Mouse (Mus musculus) heart, embryonic 14.5 days (tissue): ENCODE measurements around the gene Kcna3. TPM values are rescaled to one million over a fixed set of nuclear protein-coding genes. Genes with fewer than 3 reads are reported as not detected.
A peak's percentile ranks its signal among the peaks of the same experiment; 100 is the strongest.

Experiments
- ATAC-seq: fragments of 200-750 bp; cut with Nextera tagmentation; 2 replicates; pipeline ENCODE4 v1.8.0; 2017; ENCODE audit warnings: low read depth, moderate TSS enrichment; ENCODE audit not compliant: insufficient number of reproducible peaks, insufficient read depth, low FRiP score
- H3K27ac ChIP-seq, 2 experiments: fragments of 200-500 bp in 1 of 2; fragments of 300-500 bp in 1 of 2; sonication (generic) in 1 of 2; replicated peaks in 1 of 2; 2 replicates each; pipeline ENCODE4 v1.5.1; 2012 to 2014; ENCODE audit warnings: low read depth in 2 of 2, low read length in 2 of 2, control low read depth in 1 of 2, mild to moderate bottlenecking in 1 of 2, mixed read lengths in 1 of 2; ENCODE audit not compliant: control insufficient read depth in 1 of 2, insufficient read depth in 1 of 2
- H3K27me3 ChIP-seq: fragments of 300-500 bp; sonication (generic); 2 replicates; pipeline ENCODE4 v1.6.1; 2014; ENCODE audit warnings: mild to moderate bottlenecking, low read length, control low read depth; ENCODE audit not compliant: control insufficient read depth, insufficient read depth
- H3K36me3 ChIP-seq: fragments of 300-500 bp; sonication (generic); 2 replicates; pipeline ENCODE4 v1.6.1; 2014; ENCODE audit warnings: mild to moderate bottlenecking, control low read depth, low read length, mixed read lengths; ENCODE audit not compliant: control insufficient read depth, insufficient read depth
- H3K4me1 ChIP-seq, 2 experiments: fragments of 200-500 bp in 1 of 2; fragments of 300-500 bp in 1 of 2; sonication (generic) in 1 of 2; 2 replicates each; pipeline ENCODE4 v1.6.1; 2012 to 2014; ENCODE audit warnings: low read length in 2 of 2, control low read depth in 1 of 2, mixed read lengths in 1 of 2; ENCODE audit not compliant: control insufficient read depth in 2 of 2, insufficient read depth in 2 of 2
- H3K4me2 ChIP-seq: fragments of 300-500 bp; sonication (generic); 2 replicates; pipeline ENCODE4 v1.6.1; 2014; ENCODE audit warnings: mild to moderate bottlenecking, low read length
- H3K4me3 ChIP-seq, 2 experiments: fragments of 200-500 bp in 1 of 2; fragments of 300-500 bp in 1 of 2; sonication (generic) in 1 of 2; 2 replicates each; pipeline ENCODE4 v1.5.1; 2012 to 2014; ENCODE audit warnings: low read length in 2 of 2, mild to moderate bottlenecking in 2 of 2, control low read depth in 1 of 2, low read depth in 1 of 2, moderate library complexity in 1 of 2; ENCODE audit not compliant: control insufficient read depth in 1 of 2, insufficient read depth in 1 of 2
- H3K9ac ChIP-seq: fragments of 300-500 bp; sonication (generic); 2 replicates; pipeline ENCODE4 v1.6.1; 2014; ENCODE audit warnings: mild to moderate bottlenecking, low read length
- H3K9me3 ChIP-seq: fragments of 300-500 bp; sonication (generic); 2 replicates; pipeline ENCODE4 v1.6.1; 2016; ENCODE audit warnings: low read length, control low read depth; ENCODE audit not compliant: control insufficient read depth
- WGBS: fragments of 180-500 bp; shearing (Covaris S2); extraction: QIAGEN DNeasy Blood & Tissue Kit; methylation state at CpG from one replicate; pipeline ENCODE4 v1.1.7; 2014; 5-methylcytosine and 5-hydroxymethylcytosine counted together
- polyA plus RNA-seq: library from polyadenylated mRNA; unstranded; fragments of >200 nt; fragmentation: Nextera tagmentation; extraction: Ambion mirVana; gene quantifications from 2 replicates; pipeline ENCODE4 v1.2.1, GENCODE M21; 2014

Gene Kcna3
- 0.58 and 0.99 TPM in 2 replicates for polyA plus RNA-seq

DNA sequence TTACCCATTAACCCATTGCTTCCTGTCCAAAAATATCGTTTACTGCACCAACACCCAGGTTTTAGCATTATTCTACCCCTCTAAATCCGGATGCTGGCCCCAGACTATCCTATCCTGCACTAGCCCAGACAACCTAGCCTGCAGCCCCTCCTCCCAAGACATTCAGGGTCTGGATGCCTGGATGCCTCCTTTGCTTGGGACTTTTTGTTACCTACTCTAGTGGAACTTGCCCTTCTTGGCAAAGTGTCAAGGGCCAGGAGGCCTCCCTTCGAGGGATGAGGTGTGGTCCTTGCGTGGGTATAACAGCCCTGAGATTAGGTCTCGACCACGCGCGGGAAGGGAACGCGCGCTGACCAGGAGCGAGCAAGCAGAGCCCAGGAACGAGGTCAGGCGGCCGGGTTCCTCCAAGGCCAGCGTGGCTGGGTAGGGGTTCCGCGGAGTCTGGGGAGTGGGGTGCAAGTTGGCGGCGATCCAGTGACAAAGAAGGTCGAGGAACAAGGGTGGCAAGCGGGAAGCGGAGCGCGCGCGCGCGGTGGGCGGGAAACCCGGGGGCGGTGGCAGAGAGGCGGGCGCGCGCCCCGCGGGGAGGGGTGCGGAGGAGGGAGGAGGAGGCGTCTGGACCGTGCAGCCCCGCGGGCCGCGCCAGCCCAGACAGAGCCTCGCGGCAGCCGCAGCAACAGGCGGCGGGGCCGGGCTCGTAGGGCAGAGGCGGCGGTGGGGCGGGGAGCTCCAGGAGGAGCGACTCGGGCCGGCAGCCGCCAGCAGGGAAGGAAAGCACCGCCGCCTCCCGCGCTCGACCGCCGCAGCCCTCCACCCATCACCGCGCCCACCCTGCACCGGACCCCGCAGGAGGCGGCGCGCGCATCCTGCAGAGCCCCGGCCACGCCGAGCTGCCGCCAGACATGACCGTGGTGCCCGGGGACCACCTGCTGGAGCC, at the start of gene Kcna3:
Gene Kcna3 (plus strand): TSS at position 649 of the 937 bp plus-strand sequence.
- H3K27me3 ChIP-seq: peaks cover 15% of the 10 kb centered on the region
- H3K36me3 ChIP-seq: no peaks in the 10 kb centered on the region
- no peak within 1 kb of the TSS for H3K27ac ChIP-seq
- peak; percentile 91 for ATAC-seq
- under 1% methylated on average over 46 of the region's 80 CpGs for WGBS
- H3K4me3 ChIP-seq: peak within 1 kb of the TSS; percentile 65 to 71
- H3K9ac ChIP-seq: peak within 1 kb of the TSS; percentile 76
- H3K4me1 ChIP-seq: peaks cover 4 to 5% of the 10 kb centered on the region in 2 experiments; a peak in 2 of 4 replicates
- H3K4me2 ChIP-seq: peak within 1 kb of the TSS; percentile 99
- no peaks in the 10 kb centered on the region for H3K9me3 ChIP-seq

DNA sequence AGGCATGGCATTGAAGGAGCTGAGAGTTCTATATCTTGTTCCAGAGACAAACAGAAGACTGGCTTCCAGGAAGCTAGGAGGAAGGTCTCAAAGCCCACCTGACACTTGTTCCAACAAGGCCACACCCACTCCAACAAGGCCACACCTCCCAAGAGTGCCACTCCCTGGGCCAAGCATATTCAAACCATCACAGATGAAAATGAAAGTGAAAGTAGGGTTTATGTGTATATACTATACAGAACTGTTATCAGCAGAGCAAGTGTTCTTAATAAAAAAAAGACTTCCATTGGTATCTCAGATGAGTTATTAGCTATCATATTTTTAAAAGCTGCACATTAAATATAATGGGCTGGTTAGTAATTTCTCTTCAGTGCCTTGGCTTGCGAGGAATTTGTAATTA, 44.6 kb upstream of the Kcna3 start:
- no peak for ATAC-seq
- Histone ChIP-seq H3K27ac (no peak overlapping the region), H3K4me3 (no peak overlapping the region), H3K4me1 (no peaks in the 10 kb centered on the region), H3K9me3 (no peaks in the 10 kb centered on the region), H3K27me3 (no peaks in the 10 kb centered on the region), H3K4me2 (no peak overlapping the region), H3K36me3 (no peaks in the 10 kb centered on the region), H3K9ac (no peak overlapping the region)
- WGBS: 90% methylated on average over 1 of the region's 1 CpGs

DNA sequence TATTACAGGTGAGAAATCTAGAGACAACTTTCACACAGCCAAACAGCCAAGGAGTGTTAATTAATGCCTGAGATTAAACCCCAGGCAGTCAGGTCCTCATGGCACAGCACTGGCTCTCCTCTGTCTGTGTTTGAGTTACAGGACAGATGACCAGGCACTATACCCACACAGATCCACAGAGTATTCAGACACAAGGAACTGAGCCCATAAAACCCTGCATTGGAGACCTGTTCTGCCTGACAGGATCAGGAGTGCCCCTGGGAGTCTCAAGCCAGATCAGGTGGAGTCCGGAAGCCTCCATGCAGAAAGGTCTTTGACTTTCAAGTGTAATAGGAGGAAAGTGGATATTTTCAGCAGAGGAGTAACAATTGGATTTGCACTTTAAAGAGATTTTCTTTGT, 40.6 kb upstream of the Kcna3 start:
- Histone ChIP-seq H3K4me1 (no peaks in the 10 kb centered on the region), H3K4me2 (no peak overlapping the region), H3K36me3 (no peaks in the 10 kb centered on the region), H3K27ac (no peak overlapping the region), H3K9ac (no peak overlapping the region), H3K27me3 (no peaks in the 10 kb centered on the region), H3K9me3 (no peaks in the 10 kb centered on the region), H3K4me3 (no peak overlapping the region)
- WGBS: 36% methylated on average over 1 of the region's 1 CpGs
- no peak for ATAC-seq

DNA sequence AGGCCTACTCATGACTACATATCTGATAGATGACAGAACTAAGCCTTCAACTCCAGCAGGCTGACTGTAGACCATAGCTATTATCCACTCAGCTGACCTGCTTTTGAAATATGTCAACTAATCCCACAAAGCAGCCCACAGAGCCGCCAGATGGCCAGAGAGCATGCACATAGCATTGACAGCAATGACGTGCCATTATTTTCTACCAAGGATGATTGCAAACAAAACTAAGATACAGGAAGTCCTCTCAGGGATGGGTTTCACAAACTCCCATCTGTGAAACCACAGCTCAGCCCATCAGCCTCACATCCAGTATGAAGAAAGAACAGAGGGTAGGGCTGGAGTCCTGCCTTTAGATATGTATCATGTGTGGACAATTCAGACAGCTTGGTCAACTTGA, 39.8 kb upstream of the Kcna3 start:
- Histone ChIP-seq H3K4me3 (no peak overlapping the region), H3K27me3 (no peaks in the 10 kb centered on the region), H3K27ac (no peak overlapping the region), H3K9ac (no peak overlapping the region), H3K4me1 (no peaks in the 10 kb centered on the region), H3K9me3 (no peaks in the 10 kb centered on the region), H3K36me3 (no peaks in the 10 kb centered on the region), H3K4me2 (no peak overlapping the region)
- WGBS: 69% methylated on average over 2 of the region's 2 CpGs
- no peak for ATAC-seq

DNA sequence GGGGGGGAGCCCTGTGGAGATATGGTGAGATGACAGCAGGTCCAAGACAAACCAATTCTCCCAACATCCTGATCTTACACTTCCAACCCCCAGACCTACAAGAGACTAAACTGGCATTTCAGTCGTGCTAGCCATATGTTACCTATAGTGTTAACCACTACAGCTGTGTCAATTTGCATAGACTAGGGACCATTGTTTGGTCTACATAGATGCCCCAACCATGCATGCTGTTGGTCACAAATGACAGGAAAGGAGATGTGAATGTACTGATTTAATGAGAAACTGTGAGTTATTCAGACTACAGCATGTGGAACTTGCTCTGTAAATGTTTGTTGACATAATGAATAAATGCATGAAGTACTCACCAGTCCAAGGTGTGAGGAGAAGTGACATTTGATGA, 37.6 kb upstream of the Kcna3 start:
- no peak overlapping the region for H3K4me3 ChIP-seq

DNA sequence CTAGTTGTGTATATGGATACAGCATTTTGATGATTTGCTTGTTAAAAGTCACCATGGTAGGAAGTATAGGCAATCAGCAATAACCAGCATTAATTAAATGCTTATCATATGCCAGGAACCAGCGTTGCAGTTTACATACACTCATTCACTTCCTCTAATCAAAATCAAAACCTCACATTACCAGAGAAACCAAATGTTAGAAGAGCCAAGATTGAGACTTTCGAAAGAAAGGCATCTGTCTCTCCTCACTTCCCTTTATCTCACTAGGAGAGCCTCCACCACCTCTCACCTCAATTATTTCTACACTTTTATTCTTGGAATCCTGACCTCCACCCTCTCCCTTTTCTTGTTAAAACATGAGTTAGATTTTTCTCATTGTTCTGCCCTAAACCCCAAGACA, 35.8 kb upstream of the Kcna3 start:
- H3K27me3 ChIP-seq: no peaks in the 10 kb centered on the region
- H3K36me3 ChIP-seq: no peaks in the 10 kb centered on the region
- no peaks in the 10 kb centered on the region for H3K4me1 ChIP-seq
- H3K9ac ChIP-seq: no peak overlapping the region
- no peak for ATAC-seq
- no peak overlapping the region for H3K27ac ChIP-seq
- H3K4me2 ChIP-seq: no peak overlapping the region
- H3K4me3 ChIP-seq: no peak overlapping the region
- WGBS: 49% methylated on average over 2 of the region's 2 CpGs
- no peaks in the 10 kb centered on the region for H3K9me3 ChIP-seq

More for the DNA sequence above, 37.6 kb upstream of the Kcna3 start:
- no peaks in the 10 kb centered on the region for H3K9me3 ChIP-seq
- H3K9ac ChIP-seq: no peak overlapping the region
- no peak overlapping the region for H3K27ac ChIP-seq
- WGBS: 71% methylated on average over 1 of the region's 1 CpGs
- H3K27me3 ChIP-seq: no peaks in the 10 kb centered on the region
- no peak overlapping the region for H3K4me2 ChIP-seq
- H3K4me1 ChIP-seq: no peaks in the 10 kb centered on the region
- no peak for ATAC-seq
- H3K36me3 ChIP-seq: no peaks in the 10 kb centered on the region

DNA sequence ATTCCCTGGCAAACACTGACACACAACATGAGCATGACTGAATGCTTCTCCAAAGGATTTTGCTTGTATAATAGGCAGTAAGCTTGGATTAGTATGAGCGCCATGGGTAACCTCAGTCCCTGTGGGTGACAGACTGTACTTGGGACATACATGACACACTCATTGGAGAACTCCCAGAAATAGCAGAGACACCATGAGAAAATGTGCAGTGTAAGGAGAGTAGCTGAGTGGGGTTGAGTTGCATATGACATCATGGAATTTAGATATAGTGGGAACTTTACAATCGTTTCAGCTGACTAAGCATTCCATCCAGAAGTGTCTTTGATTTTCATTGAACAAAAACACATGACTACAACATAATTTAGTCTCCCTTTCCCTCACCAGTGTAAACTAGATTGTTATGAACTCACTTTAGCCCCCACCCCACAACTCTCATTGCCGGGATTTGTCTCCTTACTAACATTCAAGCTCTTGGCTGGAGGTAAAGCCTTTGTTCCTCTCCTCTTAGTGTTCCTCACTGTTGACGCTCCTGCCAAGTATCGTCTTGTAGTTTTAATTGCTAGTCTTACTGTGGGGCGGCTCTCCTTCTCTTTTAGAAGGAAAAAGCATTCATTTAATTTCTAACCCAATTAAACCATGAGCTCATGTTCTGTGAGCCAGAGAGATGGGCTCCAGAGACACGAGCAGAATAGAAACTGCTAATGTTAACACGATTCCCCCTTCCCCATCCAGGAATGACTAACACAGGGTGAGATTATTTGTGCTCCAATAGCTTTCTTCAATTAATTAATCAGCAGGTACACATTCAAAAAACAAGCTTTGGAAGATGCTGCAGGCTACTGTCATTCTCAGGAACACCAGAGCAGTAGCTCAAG, 33.5 kb upstream of the Kcna3 start:
- 78% methylated on average over 8 of the region's 8 CpGs for WGBS
- ATAC-seq: no peak

More for the DNA sequence above, 33.5 kb upstream of the Kcna3 start:
- Histone ChIP-seq H3K9me3 (no peaks in the 10 kb centered on the region), H3K4me2 (no peak overlapping the region), H3K4me3 (no peak overlapping the region), H3K36me3 (no peaks in the 10 kb centered on the region), H3K4me1 (no peaks in the 10 kb centered on the region), H3K9ac (no peak overlapping the region), H3K27me3 (no peaks in the 10 kb centered on the region), H3K27ac (no peak overlapping the region)
